Mouse (Mus musculus) cerebellum, adult 2 months (tissue): Measurements from ENCODE around the gene Wfikkn1.

Experiments used
- CTCF ChIP-seq: fragments of 200-500 bp; IDR thresholded peaks from 2 replicates; pipeline ENCODE4 v1.5.1; 2011; ENCODE audit warnings: low read depth, mild to moderate bottlenecking, control low read depth, low read length, moderate library complexity, borderline replicate concordance; ENCODE audit not compliant: insufficient read depth
- POLR2A ChIP-seq: fragments of 200-500 bp; IDR thresholded peaks from 2 replicates; pipeline ENCODE4 v1.6.1; 2011; ENCODE audit warnings: low read length, control low read depth, borderline replicate concordance; ENCODE audit not compliant: insufficient read depth

DNA sequence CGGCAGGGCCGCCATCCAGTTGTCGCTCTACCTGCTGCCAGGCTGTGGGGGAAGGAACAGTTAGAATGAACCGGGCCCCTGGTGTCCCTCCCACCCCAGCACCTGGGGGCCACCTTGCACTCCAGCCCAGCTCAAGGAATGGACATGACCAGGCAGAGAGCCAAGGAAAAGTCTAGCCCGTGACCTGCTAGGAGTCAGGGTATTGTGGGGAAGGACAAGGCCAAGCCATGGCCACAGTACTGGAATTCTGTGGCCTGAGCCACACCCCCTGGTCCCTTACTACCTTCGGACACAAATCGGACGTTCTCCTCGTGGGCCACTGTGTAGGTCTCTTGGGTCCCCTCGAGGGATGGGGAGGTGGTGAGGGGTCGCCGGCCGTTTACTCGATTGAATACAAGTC lies 16.3 kb downstream of the Wfikkn1 start:
- TF ChIP-seq POLR2A: no peak
- no peak for TF ChIP-seq CTCF
